10 mouse cellular contexts compared by ENCODE assay signal in the genomic region with DNA sequence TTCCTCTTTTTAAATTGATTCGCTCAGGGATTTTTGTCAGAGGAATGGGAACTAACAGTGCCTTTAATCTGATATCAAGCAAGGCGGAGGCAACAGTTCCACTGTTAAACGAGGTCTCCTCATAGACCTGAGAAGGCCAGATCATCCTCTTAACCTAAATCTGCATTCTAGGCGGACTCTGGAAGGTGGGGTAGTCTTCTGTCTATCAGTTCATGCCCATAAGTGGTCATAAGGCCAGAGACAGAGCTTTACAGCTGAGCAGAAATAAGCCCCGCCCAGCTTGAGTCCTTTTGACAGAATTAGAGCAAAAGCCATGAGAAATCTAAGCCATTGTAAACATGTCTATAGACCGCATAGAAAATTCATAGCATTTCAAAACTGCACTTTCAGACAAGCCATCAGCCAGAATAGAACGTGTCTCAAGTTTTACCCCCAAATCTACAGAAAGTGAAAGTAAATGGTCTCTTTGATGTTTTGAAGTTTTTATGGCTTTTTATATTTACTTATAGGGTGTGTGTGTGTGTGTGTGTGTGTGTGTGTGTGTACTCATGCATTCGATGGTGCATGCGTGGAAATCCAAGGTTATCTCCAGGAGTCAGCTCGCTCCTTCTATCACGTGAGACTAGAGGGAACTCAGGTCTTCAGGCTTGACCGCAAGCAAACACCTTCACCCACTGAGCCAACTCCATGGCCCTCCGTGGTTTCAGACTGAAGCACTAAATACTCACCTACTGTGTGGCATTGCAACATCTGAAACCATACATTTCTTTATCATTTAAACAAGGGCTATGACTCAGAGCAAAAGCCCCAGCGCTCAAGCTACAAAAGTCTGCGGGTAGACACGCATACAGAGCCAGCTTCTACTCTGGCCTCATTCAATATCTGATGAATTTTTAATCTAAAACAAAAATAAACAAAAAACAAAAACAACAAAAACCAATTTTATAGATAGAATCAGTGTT.
DNase-seq lines count a peak whose midpoint lies in the region; TF ChIP-seq lines count a peak whose summit lies in the region.
"Had no signal": no experiment of that assay in that cellular context is flagged by ENCODE, and none has a peak within 500 bp of the region (broad histone marks: within the 10 kb centered on the region; RNA-seq: fewer than 3 reads in every experiment).

No protein-coding gene starts in this region.

- intact Hi-C loops in left cerebral cortex, adult 2 months (cut with DNase I), result loop anchor here (1.0 to 2.0 kb wide), 2 partner anchors 257 to 308 kb away; partner anchors contain the start of gene Tmem242

- H3K9me3 ChIP-seq in heart, embryonic 10.5 days, result no peaks in the 10 kb centered on the region
- H3K9me3 ChIP-seq: forebrain, embryonic 13.5 days; midbrain, embryonic 12.5 days had no signal

- no peak overlapping the region for H3K4me3 ChIP-seq in left cerebral cortex, adult 2 months
- H3K4me3 ChIP-seq in olfactory bulb, adult 2 months (ENCODE audit: insufficient read depth, low read depth, low read length), result no peak overlapping the region
- no peak overlapping the region for H3K4me3 ChIP-seq in heart, embryonic 10.5 days
- H3K4me3 ChIP-seq: forebrain, embryonic 13.5 days; midbrain, embryonic 12.5 days had no signal

- TF ChIP-seq CTCF in left cerebral cortex, adult 2 months (IDR thresholded peaks at IDR 0.05), result no peak
- TF ChIP-seq CTCF in olfactory bulb, adult 2 months (IDR thresholded peaks at IDR 0.05; ENCODE audit: insufficient read depth, low read depth, low read length), result no peak

- no peak for TF ChIP-seq POLR2A in olfactory bulb, adult 2 months (IDR thresholded peaks at IDR 0.05; ENCODE audit: insufficient read depth, low read depth, low read length)

- H3K36me3 ChIP-seq in heart, embryonic 10.5 days, result no peaks in the 10 kb centered on the region
- H3K36me3 ChIP-seq: midbrain, embryonic 12.5 days had no signal

- peak overlapping the region; percentile 21; the same call in 1 of the 2 replicates for H3K27ac ChIP-seq in left cerebral cortex, adult 2 months
- H3K27ac ChIP-seq in olfactory bulb, adult 2 months (ENCODE audit: insufficient read depth, low read depth, low read length), result 0 out of 2 replicates have a peak overlapping the region, but pooled peaks have one; percentile 20
- H3K27ac ChIP-seq in heart, embryonic 10.5 days, result no peak overlapping the region
- H3K27ac ChIP-seq: forebrain, embryonic 13.5 days; midbrain, embryonic 12.5 days had no signal

- H3K4me1 ChIP-seq in olfactory bulb, adult 2 months (ENCODE audit: control insufficient read depth, insufficient read depth, low read length), result peaks cover 3% of the 10 kb centered on the region
- peaks cover 4% of the 10 kb centered on the region for H3K4me1 ChIP-seq in heart, embryonic 10.5 days

- 78% methylated on average over 16 of the region's 16 CpGs for WGBS in olfactory bulb, adult 2 months
- WGBS in heart, embryonic 10.5 days, result 77% methylated on average over 16 of the region's 16 CpGs

- H3K27me3 ChIP-seq in heart, embryonic 10.5 days (ENCODE audit: insufficient read depth, poor library complexity, severe bottlenecking), result peaks cover 7% of the 10 kb centered on the region; the same call in 1 of the 2 replicates

- DNase-seq in left cerebral cortex, adult 2 months (ENCODE audit: extremely low spot score in 1 of 2, low spot score in 2 of 2), result no peak
- no peak for DNase-seq in left cerebral cortex, adult 18-20 months (ENCODE audit: low spot score in 2 of 2)
- peak; percentile 50 for DNase-seq in CD4-positive helper T cell, adult 2 months (ENCODE audit: low read depth, low spot score)
- peak; percentile 76 for DNase-seq in induced T-regulatory cell, adult 2 months (ENCODE audit: low read depth)
- DNase-seq in embryo, embryonic 10.5 days (ENCODE audit: low spot score), result no peak
- DNase-seq in heart, embryonic 10.5 days (ENCODE audit: low spot score), result no peak
- no peak for DNase-seq in frontal cortex, postnatal 10 days (ENCODE audit: low spot score in 2 of 2)

Comparison
In these comparisons a context has a peak if more than half of its experiments do, and no peak if none do; other contexts are left out.
1. DNase-seq: peak in CD4-positive helper T cell, adult 2 months (single experiment) and induced T-regulatory cell, adult 2 months (single experiment); none in left cerebral cortex, adult 2 months (0 of 2), left cerebral cortex, adult 18-20 months (0 of 2), embryo, embryonic 10.5 days (single experiment), heart, embryonic 10.5 days (single experiment) and frontal cortex, postnatal 10 days (0 of 2).